Mouse (Mus musculus): Measurements from ENCODE around the gene Zswim3. TPM values are rescaled to one million over a fixed set of nuclear protein-coding genes. Genes with fewer than 3 reads are reported as not detected.

Zswim3 gene
- polyA plus RNA-seq (2014; fragmentation: Illumina TruSeq; extraction: RNeasy Lipid Tissue Mini Kit (QIAGEN cat#74804); ENCODE audit: low read depth, low replicate concordance) = 0.90 TPM

GRCm38 (mm10) chr2:164804533-164805331 lies at the start of gene Zswim3, which contains the start of gene Acot8:
TSS of gene Zswim3 (plus strand) at chr2:164805098.
TSS of gene Acot8 (minus strand) at chr2:164804882.

GRCm38 (mm10) chr2:164769258-164770037 lies 35.5 kb upstream of the Zswim3 start, which contains the start of gene Ube2c:
TSS of gene Ube2c (plus strand) at chr2:164769898.

GRCm38 (mm10) chr2:164779481-164780086 lies 25.3 kb upstream of the Zswim3 start, which contains the start of gene Tnnc2:
TSS of gene Tnnc2 (minus strand) at chr2:164779967.

GRCm38 (mm10) chr2:164785481-164786387 lies 19.2 kb upstream of the Zswim3 start, which contains the start of gene Snx21:
TSS of gene Snx21 (plus strand) at chr2:164785823.

GRCm38 (mm10) chr2:164822636-164823165 lies 17.8 kb downstream of the Zswim3 start, which contains the start of gene Zswim1:
TSS of gene Zswim1 (plus strand) at chr2:164822686.

GRCm38 (mm10) chr2:164828437-164828836 lies 23.5 kb downstream of the Zswim3 start, which contains the start of gene Spata25:
TSS of gene Spata25 (minus strand) at chr2:164828537.

GRCm38 (mm10) chr2:164832748-164833301 lies 27.9 kb downstream of the Zswim3 start, which contains the start of gene Ctsa:
TSS of gene Ctsa (plus strand) at chr2:164832873.

GRCm38 (mm10) chr2:164833314-164833959 lies 28.5 kb downstream of the Zswim3 start, which contains the start of gene Neurl2:
TSS of gene Neurl2 (minus strand) at chr2:164833456.

GRCm38 (mm10) chr2:164857101-164857821 lies 52.4 kb downstream of the Zswim3 start, which contains the start of gene Pltp:
TSS of gene Pltp (minus strand) at chr2:164857711.

Other genes starting within 250 kb of the Zswim3 start
- gene Wfdc2, start 242.7 kb upstream of the Zswim3 start, polyA plus RNA-seq (2014; fragmentation: Illumina TruSeq; extraction: RNeasy Lipid Tissue Mini Kit (QIAGEN cat#74804); ENCODE audit: low read depth, low replicate concordance) = not detected
- not detected for gene Spint3, start 231.6 kb upstream of the Zswim3 start, polyA plus RNA-seq (2014; fragmentation: Illumina TruSeq; extraction: RNeasy Lipid Tissue Mini Kit (QIAGEN cat#74804); ENCODE audit: low read depth, low replicate concordance)
- not detected for gene Wfdc6a, start 219.7 kb upstream of the Zswim3 start, polyA plus RNA-seq (2014; fragmentation: Illumina TruSeq; extraction: RNeasy Lipid Tissue Mini Kit (QIAGEN cat#74804); ENCODE audit: low read depth, low replicate concordance)
- gene Eppin, start 211.5 kb upstream of the Zswim3 start, polyA plus RNA-seq (2014; fragmentation: Illumina TruSeq; extraction: RNeasy Lipid Tissue Mini Kit (QIAGEN cat#74804); ENCODE audit: low read depth, low replicate concordance) = not detected
- gene Wfdc6b, start 191.6 kb upstream of the Zswim3 start, polyA plus RNA-seq (2014; fragmentation: Illumina TruSeq; extraction: RNeasy Lipid Tissue Mini Kit (QIAGEN cat#74804); ENCODE audit: low read depth, low replicate concordance) = not detected
- gene Wfdc8, start 191.5 kb upstream of the Zswim3 start, polyA plus RNA-seq (2014; fragmentation: Illumina TruSeq; extraction: RNeasy Lipid Tissue Mini Kit (QIAGEN cat#74804); ENCODE audit: low read depth, low replicate concordance) = not detected
- gene Wfdc16, start 166.3 kb upstream of the Zswim3 start, polyA plus RNA-seq (2014; fragmentation: Illumina TruSeq; extraction: RNeasy Lipid Tissue Mini Kit (QIAGEN cat#74804); ENCODE audit: low read depth, low replicate concordance) = 0.37 TPM
- gene Wfdc10, start 149.1 kb upstream of the Zswim3 start, polyA plus RNA-seq (2014; fragmentation: Illumina TruSeq; extraction: RNeasy Lipid Tissue Mini Kit (QIAGEN cat#74804); ENCODE audit: low read depth, low replicate concordance) = not detected
- gene Wfdc9, start 148.5 kb upstream of the Zswim3 start, polyA plus RNA-seq (2014; fragmentation: Illumina TruSeq; extraction: RNeasy Lipid Tissue Mini Kit (QIAGEN cat#74804); ENCODE audit: low read depth, low replicate concordance) = not detected
- gene Wfdc11, start 131.0 kb upstream of the Zswim3 start, polyA plus RNA-seq (2014; fragmentation: Illumina TruSeq; extraction: RNeasy Lipid Tissue Mini Kit (QIAGEN cat#74804); ENCODE audit: low read depth, low replicate concordance) = not detected
- not detected for gene Wfdc13, start 120.0 kb upstream of the Zswim3 start, polyA plus RNA-seq (2014; fragmentation: Illumina TruSeq; extraction: RNeasy Lipid Tissue Mini Kit (QIAGEN cat#74804); ENCODE audit: low read depth, low replicate concordance)
- not detected for gene Spint4, start 106.6 kb upstream of the Zswim3 start, polyA plus RNA-seq (2014; fragmentation: Illumina TruSeq; extraction: RNeasy Lipid Tissue Mini Kit (QIAGEN cat#74804); ENCODE audit: low read depth, low replicate concordance)
- gene Spint5, start 89.8 kb upstream of the Zswim3 start, polyA plus RNA-seq (2014; fragmentation: Illumina TruSeq; extraction: RNeasy Lipid Tissue Mini Kit (QIAGEN cat#74804); ENCODE audit: low read depth, low replicate concordance) = not detected
- gene Wfdc3, start 59.2 kb upstream of the Zswim3 start, polyA plus RNA-seq (2014; fragmentation: Illumina TruSeq; extraction: RNeasy Lipid Tissue Mini Kit (QIAGEN cat#74804); ENCODE audit: low read depth, low replicate concordance) = not detected
- gene Dnttip1, start 59.1 kb upstream of the Zswim3 start, polyA plus RNA-seq (2014; fragmentation: Illumina TruSeq; extraction: RNeasy Lipid Tissue Mini Kit (QIAGEN cat#74804); ENCODE audit: low read depth, low replicate concordance) = 1.6 TPM
- not detected for gene Ube2c, start 35.2 kb upstream of the Zswim3 start, polyA plus RNA-seq (2014; fragmentation: Illumina TruSeq; extraction: RNeasy Lipid Tissue Mini Kit (QIAGEN cat#74804); ENCODE audit: low read depth, low replicate concordance)
- gene Tnnc2, start 25.1 kb upstream of the Zswim3 start, polyA plus RNA-seq (2014; fragmentation: Illumina TruSeq; extraction: RNeasy Lipid Tissue Mini Kit (QIAGEN cat#74804); ENCODE audit: low read depth, low replicate concordance) = not detected
- gene Snx21, start 19.3 kb upstream of the Zswim3 start, polyA plus RNA-seq (2014; fragmentation: Illumina TruSeq; extraction: RNeasy Lipid Tissue Mini Kit (QIAGEN cat#74804); ENCODE audit: low read depth, low replicate concordance) = 1.1 TPM
- 0.93 TPM for gene Acot8, start 216 bp upstream of the Zswim3 start, polyA plus RNA-seq (2014; fragmentation: Illumina TruSeq; extraction: RNeasy Lipid Tissue Mini Kit (QIAGEN cat#74804); ENCODE audit: low read depth, low replicate concordance)
- gene Zswim1, start 17.6 kb downstream of the Zswim3 start, polyA plus RNA-seq (2014; fragmentation: Illumina TruSeq; extraction: RNeasy Lipid Tissue Mini Kit (QIAGEN cat#74804); ENCODE audit: low read depth, low replicate concordance) = 0.95 TPM
- gene Spata25, start 23.4 kb downstream of the Zswim3 start, polyA plus RNA-seq (2014; fragmentation: Illumina TruSeq; extraction: RNeasy Lipid Tissue Mini Kit (QIAGEN cat#74804); ENCODE audit: low read depth, low replicate concordance) = not detected
- gene Ctsa, start 27.8 kb downstream of the Zswim3 start, polyA plus RNA-seq (2014; fragmentation: Illumina TruSeq; extraction: RNeasy Lipid Tissue Mini Kit (QIAGEN cat#74804); ENCODE audit: low read depth, low replicate concordance) = 46.3 TPM
- not detected for gene Neurl2, start 28.4 kb downstream of the Zswim3 start, polyA plus RNA-seq (2014; fragmentation: Illumina TruSeq; extraction: RNeasy Lipid Tissue Mini Kit (QIAGEN cat#74804); ENCODE audit: low read depth, low replicate concordance)
- 3.6 TPM for gene Pltp, start 52.6 kb downstream of the Zswim3 start, polyA plus RNA-seq (2014; fragmentation: Illumina TruSeq; extraction: RNeasy Lipid Tissue Mini Kit (QIAGEN cat#74804); ENCODE audit: low read depth, low replicate concordance)
- gene Pcif1, start 74.2 kb downstream of the Zswim3 start, polyA plus RNA-seq (2014; fragmentation: Illumina TruSeq; extraction: RNeasy Lipid Tissue Mini Kit (QIAGEN cat#74804); ENCODE audit: low read depth, low replicate concordance) = 3.5 TPM
- 0.40 TPM for gene Zfp335, start 106.7 kb downstream of the Zswim3 start, polyA plus RNA-seq (2014; fragmentation: Illumina TruSeq; extraction: RNeasy Lipid Tissue Mini Kit (QIAGEN cat#74804); ENCODE audit: low read depth, low replicate concordance)
- gene Mmp9, start 135.7 kb downstream of the Zswim3 start, polyA plus RNA-seq (2014; fragmentation: Illumina TruSeq; extraction: RNeasy Lipid Tissue Mini Kit (QIAGEN cat#74804); ENCODE audit: low read depth, low replicate concordance) = not detected
- 1.8 TPM for gene Slc12a5, start 155.7 kb downstream of the Zswim3 start, polyA plus RNA-seq (2014; fragmentation: Illumina TruSeq; extraction: RNeasy Lipid Tissue Mini Kit (QIAGEN cat#74804); ENCODE audit: low read depth, low replicate concordance)
- gene Ncoa5, start 229.8 kb downstream of the Zswim3 start, polyA plus RNA-seq (2014; fragmentation: Illumina TruSeq; extraction: RNeasy Lipid Tissue Mini Kit (QIAGEN cat#74804); ENCODE audit: low read depth, low replicate concordance) = 5.0 TPM

Measured in liver, adult 10 weeks (tissue).